Mouse (Mus musculus) left cerebral cortex, adult 2 months (tissue): ENCODE measurements around the gene Zfp704. TPM values are rescaled to one million over a fixed set of nuclear protein-coding genes. Genes with fewer than 3 reads are reported as not detected.
"Not testable (repeated sequence)": the region's sequence is repeated elsewhere in the genome, so short reads cannot be mapped to it uniquely, and the experiment has no call there.

Source experiments
- DNase-seq, 2 experiments: peaks; one replicate each; pipeline ENCODE4 v3.0.0; 2021 to 2022; ENCODE audit warnings: low spot score in 2 of 2, mixed read lengths in 1 of 2; ENCODE audit errors: extremely low spot score in 1 of 2
- H3K27ac ChIP-seq: fragments of 200-600 bp; 2 replicates; pipeline ENCODE4 v1.8.1; 2022
- H3K4me3 ChIP-seq: fragments of 200-600 bp; 2 replicates; pipeline ENCODE4 v1.8.1; 2022
- CTCF ChIP-seq: fragments of 200-600 bp; IDR thresholded peaks from 2 replicates; pipeline ENCODE4 v1.8.1; 2022; ENCODE audit warnings: antibody characterized with exemption, mild to moderate bottlenecking, moderate library complexity
- intact Hi-C: fragments of 180-260 bp; cut with DNase I; formaldehyde crosslinking; loops from one replicate; pipeline ENCODE4 v1.15.1; 2025
- total RNA-seq, 2 experiments: library from RNA; stranded (reverse); gene quantifications; 2 replicates each; pipeline ENCODE4 v1.2.3; 2021

Gene Zfp704
- total RNA-seq, 2 experiments from 2014 or later: 31.7 to 34.6 TPM

- H3K4me3 ChIP-seq: no peak overlapping the region
- no peak for DNase-seq
- no peak overlapping the region for H3K27ac ChIP-seq
- TF ChIP-seq CTCF: no peak
- intact Hi-C loops: no loop called here
These were observed 39.1 kb downstream of the Zfp704 start for GRCm38 (mm10) chr3:9570782-9571181.

- H3K27ac ChIP-seq, intact Hi-C loops, DNase-seq, H3K4me3 ChIP-seq: not testable (repeated sequence)
These were observed 40.2 kb downstream of the Zfp704 start for GRCm38 (mm10) chr3:9569706-9570105.

DNA sequence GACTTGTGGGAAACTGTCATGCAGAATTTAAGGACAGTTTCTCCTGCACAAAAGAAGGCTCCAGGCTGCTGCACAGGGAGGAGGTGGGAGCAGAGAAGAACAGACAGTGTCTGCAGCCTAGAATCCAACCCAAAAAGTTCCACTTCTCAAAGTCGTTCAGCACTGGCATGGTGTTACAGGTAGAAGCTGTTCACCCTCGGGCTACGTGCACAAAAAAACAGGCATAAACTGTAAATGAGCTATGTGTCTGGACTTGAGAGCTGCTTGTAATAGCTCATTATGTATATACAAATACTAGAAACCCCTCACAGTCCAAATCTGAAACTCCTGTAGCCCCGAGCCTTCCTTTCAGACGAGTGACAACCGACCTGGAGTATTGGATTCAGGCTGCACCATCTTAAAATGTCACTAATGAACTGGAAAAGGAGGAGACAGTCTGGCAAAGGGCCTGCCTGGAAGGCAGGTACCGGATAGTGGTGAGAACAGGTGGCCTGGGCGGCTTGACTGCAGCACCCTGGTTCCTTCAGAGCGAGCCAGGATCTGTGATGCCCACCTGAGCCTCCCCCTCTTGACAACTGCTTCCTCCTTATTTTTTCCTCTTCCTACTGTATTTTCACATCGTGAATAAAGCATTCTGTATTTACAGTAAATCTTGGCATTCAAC lies 41.2 kb downstream of the Zfp704 start:
- intact Hi-C loops: no loop called here
- no peak for TF ChIP-seq CTCF
- Histone ChIP-seq H3K27ac (no peak overlapping the region), H3K4me3 (no peak overlapping the region)
- DNase-seq: no peak

DNA sequence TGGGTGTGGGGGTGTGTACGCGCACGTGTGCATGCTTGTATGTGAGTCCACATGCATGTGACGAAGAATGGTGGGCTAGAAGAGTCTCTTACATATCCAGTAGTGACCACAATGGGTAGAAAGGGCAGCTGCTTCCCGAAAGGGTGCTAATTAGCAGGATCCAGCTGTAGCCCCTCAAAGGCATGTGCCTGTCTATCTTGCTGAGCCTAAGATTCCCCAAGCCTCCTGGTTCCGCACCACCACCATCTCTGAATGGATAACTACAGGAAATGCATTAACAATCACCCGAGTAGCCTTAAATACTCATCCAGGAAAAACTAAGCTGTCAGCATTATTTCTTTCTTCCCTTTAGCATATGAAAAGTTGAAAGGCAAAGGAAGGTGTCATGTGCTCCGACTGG lies 41.9 kb downstream of the Zfp704 start:
- DNase-seq: no peak
- intact Hi-C loops: no loop called here
- no peak for TF ChIP-seq CTCF

DNA sequence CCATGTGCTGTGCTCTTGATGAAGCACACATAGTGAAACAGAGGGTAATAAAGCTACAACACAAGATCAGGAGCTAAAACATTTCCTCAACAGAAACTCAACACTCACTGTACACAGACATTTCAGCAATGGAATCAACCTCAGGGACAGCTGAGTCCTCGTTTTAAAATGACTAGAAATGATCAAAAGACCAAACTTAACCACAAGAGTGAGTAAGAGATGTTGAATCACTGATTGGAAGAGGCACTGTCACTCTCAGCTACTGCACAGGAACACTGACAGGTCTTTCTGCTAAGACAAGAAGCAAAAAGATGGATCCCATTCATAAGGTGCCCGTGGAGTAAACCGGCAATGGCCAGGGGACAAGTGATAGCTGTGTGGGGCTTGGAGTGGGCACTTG lies 43.1 kb downstream of the Zfp704 start:
- TF ChIP-seq CTCF: no peak
- H3K27ac ChIP-seq: no peak overlapping the region
- DNase-seq: no peak
- no peak overlapping the region for H3K4me3 ChIP-seq
- intact Hi-C loops: no loop called here

More for the DNA sequence above, 41.9 kb downstream of the Zfp704 start:
- Histone ChIP-seq H3K27ac (no peak overlapping the region), H3K4me3 (no peak overlapping the region)

DNA sequence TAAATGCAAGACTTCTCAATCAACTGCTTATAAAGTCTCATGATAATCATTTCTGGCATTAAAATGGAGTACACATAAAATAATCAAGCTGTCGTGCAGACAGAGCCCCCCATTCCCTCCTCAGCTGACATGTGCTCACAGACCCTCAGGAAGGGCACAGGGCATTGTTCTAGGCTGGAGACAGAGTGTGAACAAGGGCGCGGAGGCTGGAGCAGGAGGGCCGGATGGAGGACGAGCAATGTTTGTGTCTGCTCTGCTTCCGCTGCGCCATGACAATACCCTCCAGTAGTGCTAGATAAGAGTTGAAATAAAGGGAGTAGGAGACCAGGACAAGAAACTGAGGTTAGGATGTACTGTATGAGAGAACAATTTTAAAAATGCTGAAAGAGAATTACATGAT lies 46.3 kb downstream of the Zfp704 start:
- Histone ChIP-seq H3K4me3 (no peak overlapping the region), H3K27ac (no peak overlapping the region)
- intact Hi-C loops: no loop called here
- no peak for TF ChIP-seq CTCF
- no peak for DNase-seq

DNA sequence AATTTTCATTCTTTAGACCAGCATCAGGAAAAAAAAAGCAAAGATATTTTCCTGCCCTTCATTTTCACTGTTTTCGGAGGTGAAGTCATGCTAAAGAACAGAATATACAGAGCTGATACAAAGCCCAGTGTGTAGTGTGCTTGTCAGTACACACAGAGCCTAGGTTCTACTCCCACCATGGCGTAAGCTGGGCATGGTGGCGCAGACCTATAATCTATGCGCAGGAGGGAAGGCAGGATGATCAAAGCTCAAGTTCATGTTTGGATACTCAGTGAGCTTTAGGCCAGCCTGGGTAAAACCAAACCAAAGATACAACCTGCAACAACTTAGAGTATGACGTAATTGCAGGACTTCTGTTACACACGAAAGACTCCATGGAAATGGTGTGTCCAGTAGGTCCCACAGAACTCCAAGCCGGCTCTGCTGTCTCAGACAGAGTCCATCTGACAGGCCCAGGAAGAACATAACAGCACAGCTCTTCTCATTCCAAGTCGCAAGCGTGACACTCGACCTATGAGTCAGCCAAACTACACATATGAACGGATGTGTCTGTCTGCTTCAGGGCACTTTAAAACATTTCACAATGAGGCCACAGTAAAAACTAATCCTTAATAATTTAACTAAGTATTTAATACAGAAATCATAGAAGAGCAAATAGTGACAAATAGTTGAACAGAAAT lies 47.1 kb downstream of the Zfp704 start:
- no peak overlapping the region for H3K4me3 ChIP-seq
- intact Hi-C loops: no loop called here
- no peak for TF ChIP-seq CTCF
- DNase-seq: no peak
- H3K27ac ChIP-seq: no peak overlapping the region

- no peak for DNase-seq
- intact Hi-C loops: no loop called here
- Histone ChIP-seq H3K27ac (no peak overlapping the region), H3K4me3 (no peak overlapping the region)
- TF ChIP-seq CTCF: no peak
These were observed 51.9 kb downstream of the Zfp704 start for GRCm38 (mm10) chr3:9557778-9558560.

GRCm38 (mm10) chr3:9556137-9556536 lies 53.7 kb downstream of the Zfp704 start:
- no peak overlapping the region for H3K4me3 ChIP-seq
- DNase-seq: no peak
- no peak for TF ChIP-seq CTCF
- no peak overlapping the region for H3K27ac ChIP-seq
- intact Hi-C loops: no loop called here

- no peak for DNase-seq
- no peak for TF ChIP-seq CTCF
- intact Hi-C loops: no loop called here
- Histone ChIP-seq H3K27ac (no peak overlapping the region), H3K4me3 (no peak overlapping the region)
These were observed 55.0 kb downstream of the Zfp704 start for GRCm38 (mm10) chr3:9554916-9555315.

DNA sequence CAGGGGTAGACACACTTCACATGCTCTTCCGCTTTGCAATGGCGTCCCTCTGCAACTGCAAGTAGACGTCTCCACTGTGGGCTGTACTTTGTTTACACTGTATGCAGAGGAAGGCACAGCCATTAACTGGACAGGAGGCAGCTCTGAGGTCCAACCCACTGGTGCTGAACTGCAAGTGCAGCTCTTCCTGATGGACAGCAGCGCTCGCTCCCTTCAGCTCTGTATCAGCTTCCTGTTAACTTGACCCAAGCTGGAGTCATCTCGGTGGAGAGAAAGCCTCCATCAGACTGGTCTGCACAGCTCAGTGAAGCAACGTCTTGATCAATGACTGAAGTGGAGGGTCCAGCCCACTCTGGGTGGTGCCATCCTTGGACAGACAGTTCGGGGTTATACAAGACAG lies 57.6 kb downstream of the Zfp704 start:
- TF ChIP-seq CTCF: no peak
- Histone ChIP-seq H3K4me3 (no peak overlapping the region), H3K27ac (no peak overlapping the region)
- no peak for DNase-seq
- intact Hi-C loops: no loop called here

DNA sequence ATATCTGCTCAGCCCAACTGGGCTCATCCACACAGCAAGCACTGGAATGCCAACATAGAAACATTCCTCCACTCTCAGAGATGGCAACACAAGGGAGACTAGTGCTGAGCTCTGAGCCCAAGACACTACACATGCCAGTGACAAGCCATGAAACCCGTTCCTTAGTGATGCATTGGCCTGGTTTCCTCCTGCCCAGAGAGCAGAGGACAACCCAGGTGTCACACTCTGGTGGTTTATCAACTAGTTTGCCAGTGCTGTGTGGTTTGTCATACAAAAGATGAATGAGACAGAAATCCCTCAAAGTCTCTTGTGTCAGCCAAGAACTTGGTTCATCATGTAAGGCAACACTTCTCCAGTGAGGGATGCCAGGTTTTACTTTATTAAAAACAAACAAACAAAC lies 59.0 kb downstream of the Zfp704 start:
- Histone ChIP-seq H3K4me3 (no peak overlapping the region), H3K27ac (no peak overlapping the region)
- intact Hi-C loops: no loop called here
- DNase-seq: no peak
- no peak for TF ChIP-seq CTCF
